Mouse (Mus musculus) left cerebral cortex, postnatal 10 days (tissue): Measurements from ENCODE around the gene Sim1. TPM values are rescaled to one million over a fixed set of nuclear protein-coding genes. Genes with fewer than 3 reads are reported as not detected.

Source experiments
- DNase-seq, 2 experiments: peaks; one replicate each; pipeline ENCODE4 v3.0.0; 2021 to 2022; ENCODE audit warnings: low spot score in 2 of 2, mixed read lengths in 1 of 2; ENCODE audit errors: extremely low spot score in 1 of 2
- intact Hi-C: fragments of 180-260 bp; cut with DNase I; formaldehyde crosslinking; loops from one replicate; pipeline ENCODE4 v1.15.1; 2025
- total RNA-seq, 2 experiments: library from RNA; stranded (reverse); gene quantifications; 2 replicates each; pipeline ENCODE4 v1.2.3; 2021

The Sim1 gene
- total RNA-seq, 2 experiments from 2014 or later: 0.58 to 0.83 TPM

GRCm38 (mm10) chr10:51011391-51012150, 117.0 kb downstream of the Sim1 start:
- no peak for DNase-seq
- intact Hi-C loops: no loop called here

GRCm38 (mm10) chr10:51014901-51015300, 120.3 kb downstream of the Sim1 start:
- intact Hi-C loops: no loop called here
- no peak for DNase-seq

- no peak for DNase-seq
- intact Hi-C loops: no loop called here
These were observed 120.8 kb downstream of the Sim1 start for GRCm38 (mm10) chr10:51015362-51015761.

GRCm38 (mm10) chr10:51023308-51024279, 129.0 kb downstream of the Sim1 start:
- DNase-seq: no peak
- intact Hi-C loops: no loop called here
